Mouse (Mus musculus) C2C12 (cell line): Measurements from ENCODE around the gene Gm20388.

Experiments used
- CEBPB ChIP-seq: IDR thresholded peaks from one replicate; pipeline ENCODE4 v1.6.1; 2011; ENCODE audit warnings: low read depth, mild to moderate bottlenecking, control low read depth, moderate library complexity
- CTCF ChIP-seq: IDR thresholded peaks from one replicate; pipeline ENCODE4 v1.5.1; 2011; ENCODE audit not compliant: control insufficient read depth, insufficient read depth, insufficient read length
- MAX ChIP-seq: IDR thresholded peaks from one replicate; pipeline ENCODE4 v1.6.1; 2011; ENCODE audit warnings: mild to moderate bottlenecking, control low read depth
- MYOG ChIP-seq: IDR thresholded peaks from one replicate; pipeline ENCODE4 v1.6.1; 2011; ENCODE audit not compliant: control insufficient read depth, insufficient read length; ENCODE audit errors: extremely low read depth
- USF1 ChIP-seq: IDR thresholded peaks from one replicate; pipeline ENCODE4 v1.6.1; 2011; ENCODE audit warnings: low read depth, mild to moderate bottlenecking, control low read depth, moderate library complexity

DNA sequence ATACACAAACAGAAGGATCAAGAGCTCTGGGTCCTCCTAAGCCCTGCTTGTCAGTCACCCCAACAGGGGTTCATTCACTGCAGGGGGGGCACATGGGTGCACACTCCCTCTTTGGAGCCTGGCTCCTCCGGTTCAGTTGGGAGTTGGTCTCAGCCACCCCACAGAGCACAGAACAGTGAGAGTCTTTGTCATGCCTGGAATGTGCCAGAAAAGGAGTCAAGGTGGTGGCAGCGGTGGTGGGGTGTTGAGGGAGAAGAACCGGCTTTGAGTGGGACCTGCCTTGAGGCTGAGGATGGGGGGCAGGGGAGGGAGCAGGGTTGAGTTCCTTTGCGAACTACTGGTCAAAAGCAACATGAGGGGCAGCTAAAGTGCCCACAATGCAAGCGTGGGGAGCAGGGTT, 719.4 kb downstream of the Gm20388 start:
- TF ChIP-seq CTCF = no peak
- TF ChIP-seq USF1 = no peak
- no peak for TF ChIP-seq MAX
- no peak for TF ChIP-seq MYOG
- TF ChIP-seq CEBPB = no peak
